Mouse (Mus musculus) gastrocnemius, adult 2 months (tissue): ENCODE results near the gene Ces2f. TPM values are rescaled to one million over a fixed set of nuclear protein-coding genes. Genes with fewer than 3 reads are reported as not detected.

ENCODE experiments used
- DNase-seq: peaks from one replicate; pipeline ENCODE4 v3.0.0; 2022
- H3K27ac ChIP-seq: fragments of 200-600 bp; 2 replicates; pipeline ENCODE4 v1.8.1; 2022; ENCODE audit warnings: mild to moderate bottlenecking
- H3K4me3 ChIP-seq: fragments of 200-600 bp; 2 replicates; pipeline ENCODE4 v1.8.1; 2022; ENCODE audit warnings: mild to moderate bottlenecking, moderate library complexity
- CTCF ChIP-seq: fragments of 200-600 bp; IDR thresholded peaks from 2 replicates; pipeline ENCODE4 v1.8.1; 2022; ENCODE audit warnings: antibody characterized with exemption, mild to moderate bottlenecking, moderate library complexity
- intact Hi-C: fragments of 180-260 bp; cut with DNase I; formaldehyde crosslinking; loops from one replicate; pipeline ENCODE4 v1.15.1; 2025
- total RNA-seq, 2 experiments: library from RNA; stranded (reverse); gene quantifications; 2 replicates each; pipeline ENCODE4 v1.2.3; 2021

Ces2f gene
- total RNA-seq, 2 experiments from 2014 or later: not detected

DNA sequence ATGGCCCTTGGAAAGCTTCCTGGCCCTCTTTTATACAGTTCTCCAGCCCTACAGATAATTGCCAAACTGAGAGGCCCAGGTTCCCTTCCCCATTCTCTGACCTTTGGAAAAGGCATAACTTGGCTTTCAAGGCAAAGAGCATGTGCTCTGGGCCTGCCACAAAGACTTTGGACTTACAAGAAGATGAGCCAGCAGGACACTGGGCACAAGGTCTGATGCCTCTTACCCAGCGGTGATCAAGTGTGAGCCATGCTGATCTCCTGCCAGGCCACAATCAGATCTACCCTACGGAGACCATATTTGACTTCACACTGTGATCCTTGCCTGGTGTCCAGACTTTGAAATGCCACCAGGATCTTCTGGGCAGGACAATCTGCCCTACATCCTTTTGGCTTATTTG lies 37.8 kb downstream of the Ces2f start:
- H3K27ac ChIP-seq: no peak overlapping the region
- intact Hi-C loops: no loop called here
- DNase-seq: no peak
- TF ChIP-seq CTCF: no peak
- no peak overlapping the region for H3K4me3 ChIP-seq

DNA sequence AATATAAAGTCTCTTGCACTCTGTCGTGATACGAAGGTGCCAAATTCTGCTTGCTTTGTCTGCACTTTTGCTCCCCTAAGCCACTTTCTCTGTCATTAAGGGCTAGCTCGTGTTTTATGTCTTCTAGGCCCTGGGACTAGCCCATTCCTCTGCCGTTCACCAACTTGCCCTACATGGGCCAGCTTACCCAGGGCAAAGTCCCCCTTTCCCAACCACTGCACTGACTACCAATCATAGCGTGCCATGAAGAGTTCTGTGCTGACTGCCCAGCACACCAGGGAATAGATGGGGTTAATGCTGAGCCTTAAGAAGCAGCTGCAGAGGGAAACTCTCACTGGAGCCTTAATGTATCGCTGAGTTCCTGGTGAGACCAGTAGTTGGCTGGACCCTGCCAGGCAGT lies 51.0 kb downstream of the Ces2f start:
- H3K27ac ChIP-seq: no peak overlapping the region
- DNase-seq: no peak
- no peak overlapping the region for H3K4me3 ChIP-seq
- intact Hi-C loops: no loop called here
- TF ChIP-seq CTCF: no peak

DNA sequence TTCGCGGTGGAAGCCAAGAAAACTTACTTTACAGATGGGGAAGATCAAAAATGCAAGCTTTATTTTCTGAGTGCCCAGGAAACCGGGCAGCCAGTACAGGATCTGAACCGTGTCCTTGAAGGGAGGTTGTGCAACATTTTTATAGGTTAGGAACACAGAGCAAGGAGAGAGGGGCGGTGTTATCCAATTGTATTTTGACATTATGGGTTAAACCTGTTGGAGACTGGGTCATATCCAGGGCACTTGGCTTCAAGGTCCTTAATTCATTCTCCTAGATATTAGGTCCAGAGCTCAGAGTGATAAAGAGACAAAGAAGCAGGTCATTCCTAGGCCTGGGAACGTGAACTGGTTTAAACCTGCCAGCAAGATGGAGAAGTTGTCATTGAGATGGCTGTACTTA lies 52.0 kb downstream of the Ces2f start:
- H3K4me3 ChIP-seq: no peak overlapping the region
- no peak for DNase-seq
- intact Hi-C loops: no loop called here
- no peak for TF ChIP-seq CTCF
- H3K27ac ChIP-seq: no peak overlapping the region

DNA sequence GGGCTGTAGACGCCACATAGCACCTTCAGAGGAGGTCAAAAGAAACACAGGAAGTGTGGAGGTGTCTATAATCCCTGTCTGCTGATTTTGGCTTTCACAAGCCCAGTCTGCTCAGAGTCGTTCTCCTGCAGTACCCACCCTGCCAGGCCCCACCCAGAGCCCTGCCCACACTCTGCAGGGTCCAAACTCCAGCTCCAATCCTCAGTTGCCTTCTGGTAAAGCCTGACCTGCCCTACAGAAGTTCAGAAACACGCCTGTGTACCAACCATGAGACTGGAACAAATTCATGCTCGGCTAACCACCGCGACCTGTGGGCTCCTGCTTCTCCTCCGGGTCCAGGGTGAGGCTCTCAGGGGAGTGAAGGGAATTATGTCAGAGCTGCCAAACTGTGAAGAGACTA lies 53.4 kb downstream of the Ces2f start, which contains the start of gene Ces2h:
Gene Ces2h (plus strand): TSS at position 268 of the 400 bp plus-strand sequence.
- intact Hi-C loops: no loop called here
- no peak for DNase-seq
- TF ChIP-seq CTCF: no peak
- Histone ChIP-seq H3K27ac (no peak within 1 kb of the TSS), H3K4me3 (no peak within 1 kb of the TSS)

Other genes starting within 250 kb of the Ces2f start
- gene Ces2a, start 213.4 kb upstream of the Ces2f start, total RNA-seq: not detected
- gene Ces2b, start 115.8 kb upstream of the Ces2f start, total RNA-seq: under 1 TPM; 0.08 to 0.22 TPM
- under 1 TPM; 0.45 to 0.56 TPM for gene Ces2c, start 100.3 kb upstream of the Ces2f start, total RNA-seq
- gene Ces2e, start 21.1 kb upstream of the Ces2f start, total RNA-seq: not detected
- under 1 TPM; 0.31 to 0.53 TPM for gene Ces2g, start 14.4 kb downstream of the Ces2f start, total RNA-seq
- not detected for gene Ces2h, start 53.5 kb downstream of the Ces2f start, total RNA-seq
- gene Ces3a, start 101.2 kb downstream of the Ces2f start, total RNA-seq: not detected
- not detected for gene Ces3b, start 136.4 kb downstream of the Ces2f start, total RNA-seq
- gene Ces4a, start 184.4 kb downstream of the Ces2f start, total RNA-seq: not detected
- 10 to 100 TPM; 58.9 to 76.8 TPM for gene Cbfb, start 223.3 kb downstream of the Ces2f start, total RNA-seq